8 mouse cellular contexts compared by ENCODE assay signal in genomic region chr11:100701301-100701700, GRCm38 (mm10). TPM values are rescaled to one million over a fixed set of nuclear protein-coding genes. Genes with fewer than 3 reads are reported as not detected.
A peak's percentile ranks its signal among the peaks of the same experiment; 100 is the strongest.
DNase-seq lines count a peak whose midpoint lies in the region; ATAC-seq and TF ChIP-seq lines count a peak whose summit lies in the region.

No protein-coding gene starts in this region.

- no peak for TF ChIP-seq CTCF in lung, embryonic 14.5 days (IDR thresholded peaks at IDR 0.05; ENCODE audit: low read depth)

- peaks cover 24% of the 10 kb centered on the region for H3K36me3 ChIP-seq in lung, embryonic 14.5 days (ENCODE audit: insufficient read depth)

- H3K27me3 ChIP-seq in lung, embryonic 14.5 days (ENCODE audit: insufficient read depth, low read length): no peaks in the 10 kb centered on the region

- ATAC-seq in lung, embryonic 14.5 days (ENCODE audit: insufficient read depth): peak; percentile 65

- H3K9me3 ChIP-seq in lung, embryonic 14.5 days (ENCODE audit: low read depth, low read length): no peaks in the 10 kb centered on the region

- H3K4me1 ChIP-seq in lung, embryonic 14.5 days (ENCODE audit: insufficient read depth): 0 out of 2 replicates have a peak, but pooled peaks cover 2% of the 10 kb centered on the region

- WGBS in lung, embryonic 14.5 days: 7% methylated on average over 14 of the region's 14 CpGs

- peak overlapping the region; percentile 53 for H3K4me2 ChIP-seq in lung, embryonic 14.5 days

- peak; percentile 33 for DNase-seq in Muller cell, postnatal 12 days (ENCODE audit: inconsistent ontology term)
- peak; percentile 81 for DNase-seq in c-Kit-positive CD71-negative TER-119-negative erythroid progenitor cells, embryonic 14.5 days (ENCODE audit: low read depth)
- peak; percentile 52 for DNase-seq in heart, adult 8-10 months (ENCODE audit: low spot score)
- peak; percentile 52 for DNase-seq in kidney, adult 18-20 months
- peak; percentile 79 for DNase-seq in lung, embryonic 14.5 days
- DNase-seq in ovary, postnatal 14 days (ENCODE audit: low spot score): peak; percentile 50
- DNase-seq in right cerebral cortex, postnatal 25 days: no peak
- no peak for DNase-seq in layer of hippocampus, adult 9-11 months

- 0 out of 2 replicates have a peak overlapping the region, but pooled peaks have one; percentile 3 for H3K9ac ChIP-seq in lung, embryonic 14.5 days

- H3K4me3 ChIP-seq in lung, embryonic 14.5 days (ENCODE audit: low read depth, low read length): peak overlapping the region; percentile 19; the same call in 1 of the 2 replicates

- H3K27ac ChIP-seq in lung, embryonic 14.5 days (ENCODE audit: low read depth): no peak overlapping the region

RNA-seq across cellular contexts. Expression of gene Dhx58, which starts 2.8 kb away (rescaled TPM):
- 1 to 10 TPM in 1 of 4 experiments, under 1 TPM in 3; 0.38 to 1.1 (median 0.78) TPM for total RNA-seq in heart, adult 8-10 months (2022)
- 3.1 and 3.3 TPM in 2 replicates for polyA plus RNA-seq in lung, embryonic 14.5 days (2014; fragmentation: Nextera tagmentation; extraction: Ambion mirVana)

RNA-seq across cellular contexts. Expression of gene Zfp385c, which starts 9.0 kb away (rescaled TPM):
- total RNA-seq in heart, adult 8-10 months (2022): under 1 TPM; 0.09 to 0.53 (median 0.28) TPM
- polyA plus RNA-seq in lung, embryonic 14.5 days (2014; fragmentation: Nextera tagmentation; extraction: Ambion mirVana): not detected in 2 replicates

RNA-seq across cellular contexts. Expression of gene Kat2a, which starts 11.0 kb away (rescaled TPM):
- 10 to 100 TPM; 12.3 to 14.0 (median 13.1) TPM for total RNA-seq in heart, adult 8-10 months (2022)
- 68.9 and 73.6 TPM in 2 replicates for polyA plus RNA-seq in lung, embryonic 14.5 days (2014; fragmentation: Nextera tagmentation; extraction: Ambion mirVana)

RNA-seq across cellular contexts. Expression of gene Hspb9, which starts 12.3 kb away (rescaled TPM):
- under 1 TPM in 1 of 4 experiments, not detected in 3; 0.37 TPM for total RNA-seq in heart, adult 8-10 months (2022)
- 0.46 and 0.97 TPM in 2 replicates for polyA plus RNA-seq in lung, embryonic 14.5 days (2014; fragmentation: Nextera tagmentation; extraction: Ambion mirVana)

RNA-seq across cellular contexts. Expression of gene Rab5c, which starts 36.7 kb away (rescaled TPM):
- 10 to 100 TPM; 47.1 to 62.6 (median 51.0) TPM for total RNA-seq in heart, adult 8-10 months (2022)
- polyA plus RNA-seq in lung, embryonic 14.5 days (2014; fragmentation: Nextera tagmentation; extraction: Ambion mirVana): 49.9 and 51.3 TPM in 2 replicates

Comparison
In these comparisons a context has a peak if more than half of its experiments do, and no peak if none do; other contexts are left out.
1. DNase-seq: peak in Muller cell, postnatal 12 days (single experiment), c-Kit-positive CD71-negative TER-119-negative erythroid progenitor cells, embryonic 14.5 days (single experiment), heart, adult 8-10 months (single experiment), kidney, adult 18-20 months (single experiment), lung, embryonic 14.5 days (single experiment) and ovary, postnatal 14 days (single experiment); none in right cerebral cortex, postnatal 25 days (single experiment) and layer of hippocampus, adult 9-11 months (single experiment).